Comparison of ENCODE assay signal across 19 mouse cellular contexts in the genomic region with DNA sequence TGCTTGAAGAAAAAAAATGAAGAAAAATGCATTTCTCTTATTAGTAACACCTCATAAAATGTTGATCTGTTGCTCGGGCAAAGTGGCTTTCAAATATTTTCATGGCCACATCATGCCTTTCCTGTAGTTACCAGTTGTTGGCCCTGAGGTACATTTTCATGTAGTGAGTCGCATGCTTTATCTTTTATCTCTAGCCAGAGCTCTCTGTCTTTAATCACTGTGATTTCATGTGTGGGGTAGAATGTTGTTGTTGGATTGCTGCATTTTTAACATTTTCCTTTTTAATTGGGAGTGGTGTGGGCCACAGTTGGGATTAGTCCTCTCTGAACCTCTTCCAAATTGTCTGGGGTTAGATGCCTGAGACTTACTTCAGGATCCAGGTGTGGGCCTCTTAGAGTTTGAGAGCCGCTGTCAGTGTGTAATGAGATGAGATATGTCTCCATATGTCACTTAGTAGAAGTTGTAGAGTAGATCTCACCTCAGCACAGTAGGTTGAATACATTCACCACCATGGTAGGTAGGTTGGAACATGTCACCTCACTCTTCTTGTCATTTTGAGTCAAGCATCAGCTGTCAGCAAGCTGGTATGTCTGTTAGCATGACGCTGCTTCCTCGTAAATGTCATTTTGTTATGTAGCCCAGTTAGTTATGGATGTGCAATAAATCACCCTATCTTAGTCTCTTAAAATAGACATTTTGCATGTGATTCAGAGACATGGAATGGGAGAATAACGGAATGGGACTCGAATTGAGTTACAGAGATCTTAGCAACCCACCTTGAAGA.
"Had no signal": no experiment of that assay in that cellular context is flagged by ENCODE, and none has a peak within 500 bp of the region (broad histone marks: within the 10 kb centered on the region; RNA-seq: fewer than 3 reads in every experiment).

No protein-coding gene starts in this region.

- H3K9me3 ChIP-seq: limb, embryonic 15.5 days; megakaryocyte, embryonic 14.5 days; neural tube, embryonic 13.5 days had no signal

- H3K9ac ChIP-seq: limb, embryonic 15.5 days; liver, embryonic 14.5 days; liver, postnatal 0 days; lung, embryonic 14.5 days; neural tube, embryonic 13.5 days had no signal

- H3K27me3 ChIP-seq: limb, embryonic 15.5 days; megakaryocyte, embryonic 14.5 days; neural tube, embryonic 13.5 days had no signal

- H3K4me1 ChIP-seq: limb, embryonic 15.5 days; megakaryocyte, embryonic 14.5 days; neural tube, embryonic 13.5 days had no signal

- H3K36me3 ChIP-seq: limb, embryonic 15.5 days; neural tube, embryonic 13.5 days had no signal

- H3K4me3 ChIP-seq: layer of hippocampus, adult 2 months; limb, embryonic 15.5 days; megakaryocyte, embryonic 14.5 days; neural tube, embryonic 13.5 days had no signal

- H3K27ac ChIP-seq: kidney, postnatal 0 days; layer of hippocampus, adult 2 months; limb, embryonic 15.5 days; liver, embryonic 14.5 days; neural tube, embryonic 13.5 days; stomach, postnatal 0 days had no signal

- DNase-seq: kidney, adult 2 months; kidney, postnatal 25 days; layer of hippocampus, adult 9-11 months; liver, postnatal 0 days; lung, embryonic 14.5 days; lung, postnatal 36 days; midbrain, embryonic 14.5 days; thymus, postnatal 25 days had no signal

- ATAC-seq: intestine, postnatal 0 days; liver, postnatal 0 days; lung, postnatal 0 days had no signal

- H3K4me2 ChIP-seq: limb, embryonic 15.5 days; liver, embryonic 11.5 days; lung, embryonic 14.5 days; midbrain, embryonic 11.5 days; neural tube, embryonic 13.5 days had no signal
